Mouse (Mus musculus): ENCODE data around the gene Txndc8.

The Txndc8 gene

DNA sequence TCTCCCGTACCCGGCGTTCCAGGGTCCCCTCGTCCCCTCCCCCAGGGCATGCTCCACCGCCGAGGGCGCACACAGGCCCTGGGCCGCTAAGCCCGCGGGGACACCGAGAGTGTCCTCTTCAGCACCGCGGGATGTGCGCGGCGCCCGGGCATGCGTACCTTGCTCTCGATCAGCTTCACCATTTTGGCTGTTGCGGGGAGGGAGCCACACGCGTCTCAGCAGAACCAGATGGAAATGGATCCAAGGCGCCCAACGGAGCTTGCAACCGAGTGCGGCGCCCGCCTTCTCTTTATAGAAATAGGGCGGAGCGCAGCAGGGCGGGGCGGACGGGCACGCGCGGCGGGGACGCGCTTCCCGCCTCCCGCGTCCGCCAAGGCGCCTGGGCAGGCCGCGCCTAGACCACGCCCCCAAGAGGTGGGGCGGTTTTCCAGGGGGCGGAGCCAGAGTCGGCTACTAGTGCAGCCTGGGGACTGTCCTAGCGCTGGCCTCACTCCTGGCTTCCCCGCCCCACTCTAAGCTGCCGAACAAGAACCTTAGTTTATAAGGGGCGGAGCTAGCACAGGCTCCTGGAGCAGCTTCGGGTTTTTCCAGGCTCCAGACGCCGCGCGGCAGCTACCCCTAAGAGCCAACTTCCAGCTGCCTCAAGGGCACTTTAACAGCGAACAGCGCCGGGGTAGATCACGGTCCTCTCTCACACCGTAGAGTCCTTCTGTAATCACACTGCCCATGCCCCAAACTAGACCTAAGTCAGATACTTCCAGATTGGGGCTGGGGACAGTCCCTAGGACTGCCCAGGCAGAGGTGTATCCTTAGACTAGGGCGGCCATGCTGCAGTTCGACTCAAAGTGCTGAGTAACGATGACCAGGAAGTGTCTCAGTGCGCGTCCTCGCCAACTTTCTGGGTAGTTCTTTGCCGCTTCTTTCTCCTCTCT lies 52.6 kb downstream of the Txndc8 start, which contains the start of gene Txn1:
Txn1 (minus strand) TSS at position 383 of the 932 bp plus-strand sequence.
- peak; percentile 95 for DNase-seq (ENCODE audit: low read depth, low spot score)

DNA sequence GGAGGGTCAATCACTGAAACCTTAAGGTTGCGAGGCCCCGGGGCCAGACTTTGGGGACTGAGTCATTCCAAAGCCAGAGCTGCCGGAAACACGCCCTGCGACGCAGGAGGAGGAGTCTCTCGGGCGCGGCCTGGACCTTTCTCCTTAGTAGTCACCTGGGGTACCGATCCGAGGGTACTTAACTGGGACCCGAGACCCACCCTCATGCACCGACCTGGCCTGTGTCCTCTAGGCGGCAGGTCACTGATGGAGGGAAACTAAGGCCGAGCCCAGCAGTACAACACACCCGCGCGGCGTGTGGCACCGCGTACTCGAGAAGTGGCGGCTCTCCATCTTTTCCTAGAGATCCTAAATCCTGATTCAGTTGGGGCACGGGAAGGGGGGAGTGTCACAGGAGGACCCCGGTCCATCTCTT lies 53.4 kb downstream of the Txndc8 start:
- DNase-seq (ENCODE audit: low read depth, low spot score): no peak

DNA sequence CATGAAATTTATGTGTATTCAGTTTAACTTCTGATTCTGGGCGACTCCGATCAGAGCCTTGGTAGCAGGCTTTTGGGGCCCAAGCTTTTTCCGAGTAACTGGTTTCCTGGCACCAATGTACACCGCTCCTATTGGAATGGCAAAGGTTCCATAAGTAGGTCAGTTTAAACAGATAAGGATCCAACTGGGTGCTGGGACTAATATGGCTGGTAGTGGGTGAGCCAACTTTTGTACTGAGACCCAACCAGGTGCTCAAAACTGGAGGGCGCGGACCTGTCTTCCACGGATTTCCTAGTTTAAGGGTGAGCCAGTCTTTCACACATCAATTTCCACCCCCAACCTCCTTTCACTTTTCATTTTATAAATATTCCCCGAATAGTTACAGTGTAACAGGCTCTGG lies 53.9 kb downstream of the Txndc8 start:
- DNase-seq (ENCODE audit: low read depth, low spot score): no peak

DNA sequence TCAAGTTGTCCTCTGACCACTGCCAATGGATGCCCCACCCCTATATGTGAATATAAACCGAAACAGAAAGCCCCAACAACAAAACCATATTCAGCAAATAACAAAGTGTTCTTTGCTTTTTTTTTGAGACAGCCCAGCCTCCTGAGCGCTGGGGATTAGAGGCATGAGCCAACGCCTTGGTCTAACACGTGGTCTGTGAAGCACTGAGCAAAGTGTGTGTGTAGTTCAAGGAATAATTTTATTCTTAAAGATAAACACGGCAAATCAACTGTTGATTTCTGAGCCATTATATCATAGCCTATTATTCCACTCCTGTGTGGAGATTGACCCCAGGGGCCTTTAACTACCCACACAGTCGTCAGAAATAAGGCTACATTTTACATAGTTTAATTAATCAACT lies 54.3 kb downstream of the Txndc8 start:
- no peak for DNase-seq (ENCODE audit: low read depth, low spot score)

DNA sequence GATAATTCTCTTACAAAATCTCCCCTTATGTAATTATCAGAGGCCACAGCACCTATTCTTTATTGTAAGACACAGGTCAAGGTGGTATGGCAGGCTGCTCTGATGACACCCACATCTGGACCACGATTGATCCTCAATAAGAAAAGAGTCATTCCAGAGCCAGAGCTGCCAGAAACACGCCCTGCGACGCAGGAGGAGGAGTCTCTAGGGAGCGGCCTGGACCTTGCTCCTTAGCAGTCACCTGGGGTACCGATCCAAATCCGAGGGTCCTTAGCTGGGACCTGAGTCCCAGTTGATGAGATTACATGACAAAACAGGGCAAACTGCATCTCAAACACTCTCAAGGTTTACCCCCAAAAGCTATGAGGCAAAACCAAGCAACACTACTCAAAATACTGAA lies 55.1 kb downstream of the Txndc8 start:
- no peak for DNase-seq (ENCODE audit: low read depth, low spot score)

DNA sequence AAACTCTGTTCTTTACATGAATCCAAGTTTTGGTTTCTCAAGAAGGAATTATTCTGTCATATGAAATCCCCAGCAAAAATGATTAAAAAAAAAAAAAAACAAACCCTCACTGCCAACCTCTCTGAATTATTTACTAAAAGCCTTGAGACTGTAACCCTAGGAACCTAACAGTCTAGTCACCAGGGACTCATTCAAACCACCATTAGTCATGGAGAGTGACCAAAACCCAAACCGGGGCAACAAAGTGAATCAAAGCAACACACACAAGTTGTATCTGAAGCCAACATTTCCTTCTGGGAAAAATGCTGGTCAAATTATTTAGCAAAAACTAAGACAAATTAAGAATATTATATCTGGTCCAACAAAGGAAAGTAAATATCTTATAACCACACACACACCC lies 56.0 kb downstream of the Txndc8 start:
- DNase-seq (ENCODE audit: low read depth, low spot score): no peak

DNA sequence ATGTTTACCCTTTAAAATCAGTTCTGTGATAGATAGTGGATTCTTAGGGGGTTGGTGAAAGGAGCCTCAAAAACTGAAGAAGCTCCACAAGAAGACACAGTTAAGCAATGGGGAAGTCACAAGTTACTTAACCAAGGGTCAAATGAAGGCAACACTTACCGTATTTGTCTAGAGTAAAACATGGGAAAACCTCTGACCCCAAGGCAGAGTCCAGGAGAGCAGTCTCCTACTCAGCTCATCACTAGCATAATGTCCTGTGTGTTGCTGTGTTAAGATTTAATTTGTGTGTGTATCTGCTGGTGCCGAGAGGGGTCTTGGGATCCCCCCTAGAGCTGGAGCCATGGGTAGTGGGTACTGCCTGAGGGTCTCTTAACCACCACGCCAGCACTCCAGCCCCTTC lies 56.5 kb downstream of the Txndc8 start:
- DNase-seq (ENCODE audit: low read depth, low spot score): no peak

DNA sequence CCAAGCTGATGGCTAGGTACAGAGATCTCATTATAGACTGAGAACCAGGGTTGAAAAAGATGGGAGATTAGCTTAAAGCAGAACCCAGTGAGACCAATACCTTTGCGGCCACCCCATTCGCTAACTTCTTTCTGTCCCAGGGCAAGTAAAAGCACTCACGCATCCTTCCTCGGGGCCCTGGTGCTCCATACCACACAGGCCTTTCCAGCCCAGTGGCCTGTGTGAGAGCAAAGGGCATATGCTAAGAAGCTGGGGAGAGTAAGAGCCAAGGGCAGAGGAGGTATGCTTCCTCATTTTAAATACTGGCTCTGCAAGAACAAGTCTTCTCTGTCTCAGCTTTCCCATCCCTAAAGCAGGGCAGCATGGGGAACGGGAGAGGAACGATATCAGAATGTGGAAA lies 59.1 kb downstream of the Txndc8 start:
- no peak for DNase-seq (ENCODE audit: low read depth, low spot score)

DNA sequence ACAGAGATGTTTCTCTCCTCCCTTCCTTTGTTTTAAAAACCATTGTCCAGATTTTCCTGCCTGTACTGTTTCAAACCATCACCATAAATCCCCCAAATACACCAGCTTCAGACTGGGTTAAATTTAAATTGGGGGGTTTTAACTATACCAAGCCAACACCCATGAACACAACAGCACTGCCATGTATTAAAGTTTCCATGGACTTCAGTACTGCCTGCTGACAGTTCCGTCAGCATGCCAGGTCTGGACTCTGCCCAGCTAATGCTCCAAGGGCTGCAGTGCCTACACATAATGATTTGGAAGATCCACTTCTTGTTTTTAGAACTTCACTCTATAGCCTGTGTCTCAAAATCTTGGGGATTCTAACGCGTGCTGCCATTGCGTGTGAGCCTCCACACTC lies 61.4 kb downstream of the Txndc8 start:
- no peak for DNase-seq (ENCODE audit: low read depth, low spot score)

DNA sequence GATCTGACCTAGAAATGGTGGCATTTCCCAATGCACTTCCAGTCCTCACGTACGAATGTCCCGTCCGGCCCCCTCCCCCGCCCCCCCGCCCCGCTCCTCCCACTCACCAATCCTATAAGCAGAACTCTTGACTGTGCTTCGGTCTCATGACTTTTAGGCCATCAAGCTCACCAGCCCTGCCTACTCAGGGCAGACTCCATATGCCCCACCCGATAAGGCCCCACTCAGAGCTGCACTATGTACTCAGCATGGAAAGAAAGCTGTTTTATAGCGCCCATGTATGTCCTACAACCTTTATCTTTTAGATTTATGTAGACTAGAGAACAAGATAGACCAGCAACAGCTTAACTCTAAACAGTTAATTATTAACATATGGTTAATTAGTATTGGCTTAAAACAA lies 61.9 kb downstream of the Txndc8 start:
- no peak for DNase-seq (ENCODE audit: low read depth, low spot score)

DNA sequence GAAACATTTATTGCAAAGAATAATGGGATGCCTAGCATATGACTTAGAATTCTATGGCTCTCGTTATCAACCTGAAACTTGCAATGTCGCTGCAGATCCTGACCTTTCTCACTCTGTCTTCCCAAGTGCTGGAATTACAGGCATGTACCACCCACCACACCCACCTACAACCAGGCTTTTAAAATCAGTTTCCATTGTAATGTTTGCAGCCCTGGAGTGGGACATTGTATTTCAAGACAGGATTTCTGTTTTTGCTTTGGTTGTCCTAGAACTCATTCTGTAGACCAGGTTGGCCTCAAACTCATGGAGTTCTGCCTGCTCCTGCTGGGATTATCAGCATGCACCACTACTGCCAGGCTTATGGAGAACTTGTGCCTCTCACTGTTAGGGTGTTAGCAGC lies 66.0 kb downstream of the Txndc8 start:
- DNase-seq (ENCODE audit: low read depth, low spot score): no peak

DNA sequence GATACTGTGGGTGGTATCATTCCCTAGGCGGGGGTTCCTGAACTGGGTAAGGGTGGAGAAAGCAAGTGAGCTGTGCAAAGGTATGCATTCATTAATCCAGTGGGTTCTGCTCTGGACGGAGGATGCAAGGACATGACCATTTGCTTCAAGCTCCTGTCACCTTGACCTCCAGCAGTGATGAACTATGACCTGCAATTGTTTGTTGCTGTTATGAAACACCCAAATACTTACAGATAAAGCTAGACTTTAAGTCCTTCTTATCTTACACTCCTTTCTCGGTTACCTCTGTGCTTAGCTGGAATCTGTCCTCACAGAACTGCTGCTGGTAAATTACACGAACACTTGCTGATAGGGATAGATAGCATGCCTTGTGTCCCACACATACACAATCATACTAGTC lies 68.3 kb downstream of the Txndc8 start:
- DNase-seq (ENCODE audit: low read depth, low spot score): no peak

DNA sequence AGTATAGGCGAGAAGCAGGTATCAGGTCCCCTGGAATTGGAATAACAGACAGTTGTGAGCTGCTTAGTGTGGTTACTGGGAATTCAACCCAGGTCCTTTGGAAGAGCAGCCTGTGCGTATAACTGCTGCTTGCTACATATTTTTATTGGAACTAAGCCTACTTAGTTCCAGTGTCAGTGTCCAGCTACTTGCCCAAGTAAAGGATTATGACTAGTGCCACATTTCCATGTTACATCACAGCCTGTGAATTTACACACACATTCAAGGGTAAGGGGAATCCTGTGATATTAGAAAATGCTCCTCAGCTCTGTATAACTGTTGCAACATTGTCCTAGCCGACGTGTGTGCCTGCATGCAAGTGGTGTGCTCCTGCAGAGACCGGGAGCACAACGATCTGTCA lies 71.6 kb downstream of the Txndc8 start:
- no peak for DNase-seq (ENCODE audit: low read depth, low spot score)

DNA sequence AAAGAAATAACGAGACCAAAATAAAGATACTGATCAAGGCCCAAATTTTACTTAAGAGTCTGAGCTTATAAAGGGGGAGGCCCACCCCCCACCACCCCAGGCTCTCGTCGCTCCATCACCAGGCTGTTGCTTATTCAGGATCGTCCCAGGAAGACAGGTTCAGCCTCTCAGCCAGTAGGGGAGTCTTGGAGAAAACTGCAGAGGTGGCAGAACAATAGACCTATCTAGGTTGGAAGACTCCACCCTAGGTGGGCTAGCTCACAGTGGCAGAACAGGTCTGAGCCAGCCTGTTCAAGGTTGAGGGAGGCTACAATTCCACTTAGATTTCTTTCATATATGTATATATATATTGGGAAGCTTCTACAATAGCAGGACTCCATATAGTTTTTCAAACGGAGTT lies 74.7 kb downstream of the Txndc8 start:
- no peak for DNase-seq (ENCODE audit: low read depth, low spot score)

All from retina, postnatal 7 days (tissue).